ENCODE assay signal across 19 mouse cellular contexts in the genomic region with DNA sequence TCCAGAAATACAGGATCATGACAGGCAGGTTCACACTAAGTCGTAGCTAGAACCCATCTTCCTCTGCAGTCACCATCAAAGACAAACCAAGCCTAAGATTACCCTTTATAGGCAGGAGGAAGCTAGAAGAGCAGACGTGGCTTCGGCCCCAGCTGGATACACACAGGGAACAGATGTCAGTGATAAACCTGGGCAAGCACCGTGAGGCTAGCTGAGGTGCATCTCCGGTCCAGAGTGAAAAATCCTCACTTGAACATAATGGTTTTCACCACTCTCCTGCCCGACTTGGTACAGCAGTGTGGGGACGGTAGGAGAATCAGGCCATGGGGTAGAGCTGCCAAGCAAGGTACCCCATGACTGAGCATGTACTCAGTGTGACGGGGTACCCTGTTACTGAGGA. TPM values are rescaled to one million over a fixed set of nuclear protein-coding genes. Genes with fewer than 3 reads are reported as not detected.
DNase-seq lines count a peak whose midpoint lies in the region; ATAC-seq lines count a peak whose summit lies in the region.
"Had no signal": no experiment of that assay in that cellular context is flagged by ENCODE, and none has a peak within 500 bp of the region (broad histone marks: within the 10 kb centered on the region; RNA-seq: fewer than 3 reads in every experiment).

No protein-coding gene starts in this region.

- ATAC-seq in forebrain, embryonic 12.5 days (ENCODE audit: low FRiP score): no peak
- no peak for ATAC-seq in kidney, embryonic 15.5 days (replicated peaks; ENCODE audit: low FRiP score)
- ATAC-seq in neutrophil, adult 5-6 weeks (ENCODE audit: extremely low read depth, insufficient number of reproducible peaks, low FRiP score, poor library complexity, severe bottlenecking): peak; percentile 34; the same call in 1 of the 2 replicates
- ATAC-seq: intestine, postnatal 0 days; midbrain, embryonic 16.5 days had no signal

- peaks cover 4% of the 10 kb centered on the region; the same call in 1 of the 2 replicates for H3K4me1 ChIP-seq in forebrain, embryonic 10.5 days
- H3K4me1 ChIP-seq in forebrain, embryonic 12.5 days: no peaks in the 10 kb centered on the region
- H3K4me1 ChIP-seq in kidney, embryonic 15.5 days: peaks cover 43% of the 10 kb centered on the region

- no peak overlapping the region for H3K9ac ChIP-seq in forebrain, embryonic 12.5 days
- H3K9ac ChIP-seq in kidney, embryonic 15.5 days: no peak overlapping the region
- H3K9ac ChIP-seq: hindbrain, embryonic 14.5 days; limb, embryonic 15.5 days had no signal

- no peak for DNase-seq in forebrain, embryonic 10.5 days (ENCODE audit: extremely low spot score, low spot score)
- no peak for DNase-seq in kidney, adult 8-10 months
- DNase-seq in thymus, postnatal 0 days (ENCODE audit: low spot score): peak; percentile 35
- no peak for DNase-seq in thymus, adult 18-20 months
- no peak for DNase-seq in left cerebral cortex, postnatal 36 days (ENCODE audit: low spot score in 2 of 2)
- DNase-seq: adrenal gland, postnatal 10 days; cerebellum, postnatal 10 days; kidney, postnatal 36 days; layer of hippocampus, postnatal 36 days; lung, postnatal 14 days; retina, postnatal 1 day had no signal

- H3K4me2 ChIP-seq in forebrain, embryonic 12.5 days: no peak overlapping the region
- no peak overlapping the region for H3K4me2 ChIP-seq in kidney, embryonic 15.5 days
- H3K4me2 ChIP-seq: hindbrain, embryonic 14.5 days; limb, embryonic 15.5 days had no signal

- WGBS in forebrain, embryonic 10.5 days: 87% methylated on average over 8 of the region's 8 CpGs
- WGBS in forebrain, embryonic 12.5 days: 90% methylated on average over 8 of the region's 8 CpGs
- WGBS in kidney, embryonic 15.5 days: 63% methylated on average over 8 of the region's 8 CpGs

- H3K36me3 ChIP-seq in forebrain, embryonic 10.5 days (replicated peaks): no peaks in the 10 kb centered on the region
- no peaks in the 10 kb centered on the region for H3K36me3 ChIP-seq in forebrain, embryonic 12.5 days (replicated peaks)
- no peaks in the 10 kb centered on the region for H3K36me3 ChIP-seq in kidney, embryonic 15.5 days
- H3K36me3 ChIP-seq: embryonic facial prominence, embryonic 10.5 days; limb, embryonic 15.5 days had no signal

- intact Hi-C loops in left cerebral cortex, postnatal 36 days (cut with DNase I): no loop called here

- H3K27ac ChIP-seq in forebrain, embryonic 10.5 days: 0 out of 2 replicates have a peak overlapping the region, but pooled peaks have one; percentile 20
- H3K27ac ChIP-seq in forebrain, embryonic 12.5 days: no peak overlapping the region
- peak overlapping the region; percentile 48 for H3K27ac ChIP-seq in kidney, embryonic 15.5 days
- H3K27ac ChIP-seq: embryonic facial prominence, embryonic 10.5 days; hindbrain, embryonic 14.5 days; limb, embryonic 15.5 days had no signal

- no peak overlapping the region for H3K4me3 ChIP-seq in forebrain, embryonic 10.5 days
- no peak overlapping the region for H3K4me3 ChIP-seq in forebrain, embryonic 12.5 days (replicated peaks)
- H3K4me3 ChIP-seq in kidney, embryonic 15.5 days (replicated peaks): no peak overlapping the region
- H3K4me3 ChIP-seq: embryonic facial prominence, embryonic 10.5 days; limb, embryonic 15.5 days had no signal

- H3K9me3 ChIP-seq in forebrain, embryonic 10.5 days: no peaks in the 10 kb centered on the region
- no peaks in the 10 kb centered on the region for H3K9me3 ChIP-seq in forebrain, embryonic 12.5 days
- no peaks in the 10 kb centered on the region for H3K9me3 ChIP-seq in kidney, embryonic 15.5 days (replicated peaks)
- H3K9me3 ChIP-seq: embryonic facial prominence, embryonic 10.5 days; limb, embryonic 15.5 days had no signal

- no peaks in the 10 kb centered on the region for H3K27me3 ChIP-seq in forebrain, embryonic 10.5 days (ENCODE audit: poor library complexity, severe bottlenecking)
- no peaks in the 10 kb centered on the region for H3K27me3 ChIP-seq in forebrain, embryonic 12.5 days
- H3K27me3 ChIP-seq in kidney, embryonic 15.5 days: no peaks in the 10 kb centered on the region
- H3K27me3 ChIP-seq: limb, embryonic 15.5 days had no signal

RNA-seq across cellular contexts. Expression of gene Lrch1, which starts 38.7 kb away (rescaled TPM):
- 6.4 and 6.5 TPM in 2 replicates for polyA plus RNA-seq in forebrain, embryonic 10.5 days (2016; fragmentation: Nextera tagmentation; extraction: Ambion mirVana)
- polyA plus RNA-seq in forebrain, embryonic 12.5 days (2016; fragmentation: Nextera tagmentation; extraction: Ambion mirVana): 12.6 and 13.6 TPM in 2 replicates
- 20.1 and 20.8 TPM in 2 replicates for polyA plus RNA-seq in kidney, embryonic 15.5 days (2015; fragmentation: Nextera tagmentation; extraction: Ambion mirVana)
- polyA plus RNA-seq in thymus, postnatal 0 days (2015; fragmentation: Nextera tagmentation; extraction: Ambion mirVana): 25.1 and 25.5 TPM in 2 replicates
- total RNA-seq in neutrophil, adult 5-6 weeks (2017): 43.7 and 50.0 TPM in 2 replicates
- total RNA-seq in left cerebral cortex, postnatal 36 days (2021): 10 to 100 TPM; 13.5 to 21.5 TPM
